Mouse (Mus musculus): ENCODE measurements around the gene Ndnf. TPM values are rescaled to one million over a fixed set of nuclear protein-coding genes. Genes with fewer than 3 reads are reported as not detected.

Ndnf gene
- polyA plus RNA-seq, 1 experiment = 0.22 TPM

DNA sequence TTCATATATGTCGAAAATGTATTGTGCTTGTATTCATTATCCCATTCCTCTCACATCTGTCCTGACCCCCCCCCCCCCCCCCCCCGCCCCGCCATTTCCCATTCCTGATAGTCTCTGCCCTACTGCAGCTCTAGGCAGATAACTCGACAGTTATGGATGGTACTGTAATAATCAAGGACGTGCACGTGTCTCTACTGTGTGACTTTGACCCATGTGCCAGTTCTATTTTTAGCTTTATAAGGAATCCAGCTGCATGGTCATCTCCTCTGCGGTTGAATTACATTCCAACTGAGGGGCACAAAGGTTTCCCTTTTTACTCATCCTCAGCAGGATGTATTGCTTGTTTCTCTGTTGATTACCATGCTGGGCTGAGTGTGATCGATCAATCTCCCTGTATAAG, 68.1 kb downstream of the Ndnf start:
- H3K9me3 ChIP-seq = no peaks in the 10 kb centered on the region
- H3K4me1 ChIP-seq = peaks cover 4% of the 10 kb centered on the region; the same call in 1 of the 2 replicates
- H3K4me3 ChIP-seq (replicated peaks) = no peak overlapping the region
- H3K36me3 ChIP-seq (replicated peaks; ENCODE audit: low read length) = no peaks in the 10 kb centered on the region
- TF ChIP-seq FLI1 (IDR thresholded peaks at IDR 0.05; ENCODE audit: low read length) (no peak), GATA1 (IDR thresholded peaks at IDR 0.05; ENCODE audit: borderline replicate concordance, low read length) (no peak)
- no peaks in the 10 kb centered on the region for H3K27me3 ChIP-seq (replicated peaks)

DNA sequence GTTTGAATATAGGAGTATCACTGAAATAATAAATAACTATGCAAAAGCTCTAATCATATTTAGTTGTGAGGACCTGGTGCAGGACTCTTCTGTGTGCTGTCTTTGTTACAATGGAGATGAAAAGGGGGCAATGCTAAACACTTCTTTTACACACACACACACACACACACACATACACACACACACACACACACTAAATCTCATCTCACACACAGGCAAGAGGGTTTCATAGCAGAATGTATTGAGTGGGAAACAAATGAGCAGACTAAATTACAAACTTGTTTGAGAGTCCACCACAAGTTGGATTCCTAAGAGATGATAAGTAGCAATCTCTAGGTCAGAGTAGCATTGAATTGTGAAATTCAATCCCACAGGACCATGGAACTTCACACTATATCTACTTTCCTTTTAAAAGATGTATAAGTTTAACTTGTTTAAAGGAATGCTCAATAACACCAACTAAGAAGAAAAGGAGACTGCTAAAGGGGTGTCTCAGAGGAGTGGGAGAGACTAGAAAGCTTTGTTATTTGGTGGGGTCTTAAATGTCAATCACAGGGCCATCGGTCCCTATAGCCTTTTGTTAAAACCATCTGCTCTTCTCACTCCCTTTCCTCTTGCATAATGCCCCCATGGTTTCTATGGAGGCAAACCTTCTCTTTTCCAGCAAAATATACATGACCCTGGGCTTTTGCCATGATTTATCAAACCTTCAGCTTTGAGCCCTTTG, 71.9 kb downstream of the Ndnf start:
- no peak overlapping the region for H3K4me3 ChIP-seq (replicated peaks)
- no peaks in the 10 kb centered on the region for H3K27me3 ChIP-seq (replicated peaks)
- H3K9me3 ChIP-seq = no peaks in the 10 kb centered on the region; the same call in 1 of the 2 replicates
- no peaks in the 10 kb centered on the region for H3K36me3 ChIP-seq (replicated peaks; ENCODE audit: low read length)
- no peak for TF ChIP-seq FLI1 (IDR thresholded peaks at IDR 0.05; ENCODE audit: low read length)
- no peak for TF ChIP-seq GATA1 (IDR thresholded peaks at IDR 0.05; ENCODE audit: borderline replicate concordance, low read length)
- peaks cover 4% of the 10 kb centered on the region; the same call in 1 of the 2 replicates for H3K4me1 ChIP-seq

DNA sequence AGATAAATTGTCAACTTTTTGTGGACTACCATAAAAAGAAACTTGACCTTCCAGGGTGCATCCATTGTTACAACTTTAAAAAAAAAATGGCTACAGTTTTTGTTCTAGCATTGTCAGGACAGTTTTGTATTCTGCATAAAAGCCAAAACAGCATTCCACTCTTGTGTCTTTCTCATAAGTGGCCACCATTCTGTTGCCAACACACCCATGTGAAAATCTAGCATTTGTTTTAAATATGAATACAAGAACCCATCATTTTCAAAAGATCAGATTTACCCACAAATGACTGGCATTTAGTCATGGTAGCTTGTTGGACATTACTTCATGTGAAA, 72.4 kb downstream of the Ndnf start:
- TF ChIP-seq GATA1 (IDR thresholded peaks at IDR 0.05; ENCODE audit: borderline replicate concordance, low read length) = no peak
- no peak for TF ChIP-seq FLI1 (IDR thresholded peaks at IDR 0.05; ENCODE audit: low read length)
- peaks cover 4% of the 10 kb centered on the region; the same call in 1 of the 2 replicates for H3K4me1 ChIP-seq
- H3K4me3 ChIP-seq (replicated peaks) = no peak overlapping the region
- H3K27me3 ChIP-seq (replicated peaks) = no peaks in the 10 kb centered on the region
- no peaks in the 10 kb centered on the region; the same call in 1 of the 2 replicates for H3K9me3 ChIP-seq
- no peaks in the 10 kb centered on the region for H3K36me3 ChIP-seq (replicated peaks; ENCODE audit: low read length)

DNA sequence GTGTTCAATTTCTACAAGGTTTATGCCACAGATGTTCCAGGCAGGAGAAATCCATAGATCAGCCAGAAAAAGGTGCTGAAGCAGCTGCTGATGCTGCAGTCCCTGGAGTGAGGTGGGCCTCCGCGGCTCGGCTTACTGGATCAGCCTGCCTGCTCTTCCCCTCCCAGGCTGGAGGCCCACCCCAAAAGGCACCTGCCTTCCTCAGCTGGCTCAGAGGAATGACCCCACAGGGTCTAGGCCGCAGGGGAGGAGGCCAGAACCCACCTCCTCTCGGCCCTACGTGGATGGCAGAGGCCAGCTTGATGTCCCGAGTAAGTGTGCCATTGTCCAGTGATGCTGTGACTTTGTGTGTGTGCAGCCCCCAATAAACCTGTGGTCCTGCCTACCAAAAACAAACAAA, 86.8 kb downstream of the Ndnf start:
- no peaks in the 10 kb centered on the region for H3K9me3 ChIP-seq
- H3K36me3 ChIP-seq (replicated peaks; ENCODE audit: low read length) = no peaks in the 10 kb centered on the region
- H3K4me1 ChIP-seq = no peaks in the 10 kb centered on the region
- H3K27me3 ChIP-seq (replicated peaks) = no peaks in the 10 kb centered on the region
- H3K4me3 ChIP-seq (replicated peaks) = no peak overlapping the region
- TF ChIP-seq GATA1 (IDR thresholded peaks at IDR 0.05; ENCODE audit: borderline replicate concordance, low read length) (no peak), FLI1 (IDR thresholded peaks at IDR 0.05; ENCODE audit: low read length) (no peak)

DNA sequence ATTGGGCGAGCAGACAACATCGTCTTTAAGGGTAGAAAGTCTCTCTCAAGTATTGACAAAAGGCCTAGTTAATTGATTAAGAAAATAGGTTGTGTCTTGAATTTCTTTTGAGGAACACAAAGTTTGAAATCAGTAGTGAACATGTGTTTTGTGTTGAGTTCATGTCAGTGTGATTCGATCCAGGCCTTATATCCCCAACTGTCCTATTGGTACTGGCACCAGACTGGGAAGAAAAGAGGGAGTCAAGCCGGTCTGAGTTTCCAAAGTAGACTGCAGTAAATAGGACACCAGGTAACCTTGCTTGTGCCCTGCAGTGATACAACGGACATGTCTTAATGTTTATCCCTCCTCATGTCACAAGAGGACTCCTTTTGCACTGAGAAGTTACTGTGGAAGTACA, 87.8 kb downstream of the Ndnf start:
- TF ChIP-seq GATA1 (IDR thresholded peaks at IDR 0.05; ENCODE audit: borderline replicate concordance, low read length) = no peak
- TF ChIP-seq FLI1 (IDR thresholded peaks at IDR 0.05; ENCODE audit: low read length) = no peak

DNA sequence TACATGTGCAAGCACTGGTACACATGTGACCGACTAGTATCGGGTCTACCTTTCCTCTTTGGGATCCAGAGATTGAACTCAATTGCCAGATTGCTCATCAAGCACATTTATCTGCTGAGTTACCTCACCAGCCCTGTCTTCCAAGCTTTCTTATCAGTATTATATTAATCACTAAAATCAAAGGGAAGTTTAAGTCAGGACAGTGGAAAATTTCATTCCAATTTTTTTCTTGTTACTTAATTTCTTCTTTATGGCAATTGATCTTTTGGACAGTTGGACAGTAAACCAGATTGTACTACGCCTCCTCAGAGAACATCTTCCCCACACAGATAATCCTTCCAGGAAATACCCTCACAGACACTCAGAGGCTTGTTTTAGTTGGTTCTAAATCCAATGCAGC, 88.7 kb downstream of the Ndnf start:
- peaks cover 4% of the 10 kb centered on the region for H3K4me1 ChIP-seq
- H3K36me3 ChIP-seq (replicated peaks; ENCODE audit: low read length) = no peaks in the 10 kb centered on the region
- TF ChIP-seq GATA1 (IDR thresholded peaks at IDR 0.05; ENCODE audit: borderline replicate concordance, low read length) (no peak), FLI1 (IDR thresholded peaks at IDR 0.05; ENCODE audit: low read length) (no peak)
- H3K4me3 ChIP-seq (replicated peaks) = no peak overlapping the region
- no peaks in the 10 kb centered on the region for H3K9me3 ChIP-seq
- no peaks in the 10 kb centered on the region for H3K27me3 ChIP-seq (replicated peaks)

More for the DNA sequence above, 87.8 kb downstream of the Ndnf start:
- H3K36me3 ChIP-seq (replicated peaks; ENCODE audit: low read length) = no peaks in the 10 kb centered on the region
- H3K9me3 ChIP-seq = no peaks in the 10 kb centered on the region
- H3K4me3 ChIP-seq (replicated peaks) = no peak overlapping the region
- H3K27me3 ChIP-seq (replicated peaks) = no peaks in the 10 kb centered on the region
- no peaks in the 10 kb centered on the region for H3K4me1 ChIP-seq

Other genes starting within 250 kb of the Ndnf start
- 0.20 TPM in 1 of 2 replicates, not detected in the other for gene Tnip3, start 146.3 kb upstream of the Ndnf start, polyA plus RNA-seq (2012; ENCODE audit: insufficient read depth, low replicate concordance)
- 0.55 TPM in 1 of 2 replicates, not detected in the other for gene Prdm5, start 107.4 kb downstream of the Ndnf start, polyA plus RNA-seq (2012; ENCODE audit: insufficient read depth, low replicate concordance)

All from megakaryocyte, embryonic 14.5 days (primary cell).